Mouse (Mus musculus) MEL-GATA-1-ER (cell line): Measurements from ENCODE around the gene Cacna1s.

Experiments used
- DNase-seq: peaks from one replicate; pipeline ENCODE4 v3.0.0-alpha.2; 2012; ENCODE audit warnings: low read depth; ENCODE audit errors: extremely low read depth

The Cacna1s gene

DNA sequence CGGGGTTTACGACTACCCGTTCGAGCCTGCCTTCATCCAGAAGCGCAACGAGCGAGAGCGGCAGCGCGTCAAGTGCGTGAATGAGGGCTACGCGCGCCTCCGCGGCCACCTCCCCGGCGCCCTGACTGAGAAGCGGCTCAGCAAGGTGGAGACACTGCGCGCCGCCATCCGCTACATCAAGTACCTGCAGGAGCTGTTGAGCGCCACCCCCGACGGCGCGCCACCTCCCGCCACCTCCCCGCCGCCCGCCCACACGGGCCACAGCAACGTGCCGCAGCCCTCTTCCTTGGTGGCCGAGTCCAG is 1.6 kb upstream of the Cacna1s start:
- DNase-seq = no peak

DNA sequence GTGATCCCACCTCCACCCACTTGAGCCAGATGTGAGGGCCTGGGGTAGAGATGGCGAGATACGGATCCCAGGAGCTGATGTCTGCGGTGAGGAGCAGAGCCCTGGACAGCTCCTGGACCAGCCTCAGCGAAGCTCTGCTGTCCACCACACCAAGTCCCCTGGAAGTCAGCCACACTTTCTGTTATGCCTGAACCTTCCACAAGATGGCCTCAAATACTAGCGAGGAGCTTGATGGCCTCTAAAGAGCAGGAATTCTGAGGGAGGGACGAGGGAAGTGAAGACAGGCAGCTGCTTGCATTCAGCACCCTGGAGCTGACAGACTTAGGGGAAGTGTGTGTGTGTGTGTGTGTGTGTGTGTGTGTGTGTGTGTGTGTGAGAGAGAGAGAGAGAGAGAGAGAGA is 1.1 kb upstream of the Cacna1s start:
- DNase-seq = peak; percentile 23

GRCm38 (mm10) chr1:136055771-136056170 is 3.2 kb downstream of the Cacna1s start:
- no peak for DNase-seq

GRCm38 (mm10) chr1:136058594-136058993 is 6.0 kb downstream of the Cacna1s start:
- no peak for DNase-seq

DNA sequence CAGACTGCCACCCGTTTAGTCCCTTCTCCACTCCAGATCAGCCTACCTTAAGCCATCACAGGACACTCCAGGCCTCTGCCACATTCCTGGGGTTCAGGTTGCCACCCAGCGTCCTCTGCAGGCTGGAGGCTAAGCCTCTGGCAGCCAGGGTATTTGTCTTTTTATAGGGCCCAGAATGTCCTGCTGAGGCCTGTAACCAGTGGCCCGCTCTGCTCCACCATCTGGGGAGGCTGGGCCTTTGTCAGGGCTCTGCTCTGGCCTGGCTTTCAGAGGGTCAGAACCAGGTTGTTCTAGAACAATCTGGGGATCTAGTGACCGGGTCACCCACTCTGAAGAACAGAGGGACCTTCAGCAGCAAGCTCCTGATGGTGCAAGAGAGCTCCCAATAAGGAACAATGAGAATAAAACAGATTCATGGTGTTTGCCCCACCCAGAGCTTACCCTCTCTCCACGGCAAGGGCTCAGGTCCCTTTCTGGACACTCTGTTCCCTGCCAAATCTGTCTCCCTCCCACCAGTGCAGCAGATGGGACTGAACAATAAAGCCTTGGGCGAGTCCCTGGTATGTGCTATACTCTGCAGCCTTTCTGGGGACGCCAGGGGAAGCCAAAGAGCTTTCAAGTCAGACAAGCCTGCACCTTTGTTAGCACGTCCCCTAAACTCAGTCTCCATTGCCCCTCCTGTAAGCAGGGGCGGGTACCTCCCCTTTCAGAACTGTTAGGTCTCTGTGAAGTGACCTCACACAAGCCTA is 8.7 kb downstream of the Cacna1s start:
- no peak for DNase-seq

DNA sequence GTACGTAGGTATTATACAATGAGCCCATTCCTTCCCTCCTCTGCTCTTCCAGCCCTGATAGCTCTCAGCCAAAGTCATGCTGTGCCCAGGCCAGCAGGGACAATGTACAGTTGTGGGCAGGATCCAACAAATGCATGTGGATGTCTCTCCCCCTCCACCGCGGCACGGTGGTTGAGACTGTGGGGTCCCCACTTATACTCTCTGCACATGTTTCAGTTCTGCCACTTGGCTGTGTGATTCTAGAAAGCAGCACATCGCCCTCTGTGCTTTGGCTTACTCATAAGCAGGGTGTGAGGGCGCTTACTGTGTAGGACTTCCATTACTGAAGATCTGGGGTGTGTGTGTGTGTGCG is 9.2 kb downstream of the Cacna1s start:
- no peak for DNase-seq

DNA sequence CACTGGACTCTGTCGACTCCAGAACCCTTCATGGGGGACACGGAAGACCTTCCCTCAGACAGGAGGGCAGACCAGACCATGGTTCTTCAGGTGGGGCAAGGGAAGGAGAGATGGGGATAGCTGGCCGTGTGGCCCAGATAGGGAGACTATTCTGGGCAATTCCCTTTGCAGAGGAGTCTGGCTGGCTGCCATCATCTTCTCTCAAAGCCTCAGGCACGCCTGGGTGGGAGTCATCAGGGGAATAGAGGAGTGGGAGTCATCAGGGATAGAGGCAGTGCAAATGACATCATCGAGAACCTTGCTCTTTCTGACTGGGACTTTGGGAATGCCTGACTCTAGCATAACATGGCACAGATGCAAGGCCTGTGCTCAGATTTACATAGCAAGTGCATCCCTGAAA is 11.4 kb downstream of the Cacna1s start:
- no peak for DNase-seq

GRCm38 (mm10) chr1:136066621-136067020 is 14.1 kb downstream of the Cacna1s start:
- DNase-seq = no peak

- no peak for DNase-seq
Observed at GRCm38 (mm10) chr1:136067579-136067978, 15.0 kb downstream of the Cacna1s start.

DNA sequence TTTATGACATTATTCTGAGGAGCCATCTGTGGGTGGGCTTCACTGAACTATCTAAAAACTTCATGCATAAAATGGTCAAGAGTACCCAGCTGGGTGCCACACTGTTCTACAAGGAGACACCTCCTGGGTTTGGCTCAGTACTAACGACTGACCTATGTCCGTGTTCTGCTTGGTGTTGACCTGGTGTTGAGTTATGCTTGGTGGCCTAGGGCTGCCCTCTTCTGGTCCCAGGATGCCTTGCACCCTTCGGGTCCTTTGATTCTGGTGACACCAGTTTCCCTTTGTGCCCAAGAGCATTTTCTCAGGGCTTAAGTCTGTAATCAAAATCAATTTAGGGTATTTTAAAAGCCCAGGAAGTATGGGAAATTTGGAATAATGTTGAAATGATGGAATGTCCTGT is 23.5 kb downstream of the Cacna1s start:
- DNase-seq = peak; percentile 6

- no peak for DNase-seq
Observed at GRCm38 (mm10) chr1:136077656-136078055, 25.1 kb downstream of the Cacna1s start.

DNA sequence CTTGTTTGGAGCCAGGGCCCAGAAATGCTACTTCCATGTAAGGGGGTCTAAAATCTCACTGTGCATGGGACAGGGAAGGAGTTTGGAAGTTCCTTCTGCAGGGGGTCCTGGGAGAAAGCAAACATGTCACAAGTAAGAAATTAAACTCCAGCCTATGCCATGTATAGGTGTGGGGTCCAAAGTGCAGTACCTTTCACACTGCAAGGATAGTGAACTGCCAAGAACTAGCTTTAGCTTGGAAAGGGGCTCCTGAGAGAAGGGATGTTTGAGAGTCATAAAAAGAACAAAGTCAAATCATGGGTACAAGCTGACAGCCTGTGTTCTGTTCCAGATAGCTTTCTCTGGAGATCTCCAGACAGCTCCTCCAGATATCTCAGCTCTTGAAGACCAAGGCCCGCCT is 28.6 kb downstream of the Cacna1s start:
- DNase-seq = no peak

- DNase-seq = no peak
Observed at GRCm38 (mm10) chr1:136085988-136086685, 33.6 kb downstream of the Cacna1s start.

- no peak for DNase-seq
Observed at GRCm38 (mm10) chr1:136089368-136090165, 37.0 kb downstream of the Cacna1s start.

DNA sequence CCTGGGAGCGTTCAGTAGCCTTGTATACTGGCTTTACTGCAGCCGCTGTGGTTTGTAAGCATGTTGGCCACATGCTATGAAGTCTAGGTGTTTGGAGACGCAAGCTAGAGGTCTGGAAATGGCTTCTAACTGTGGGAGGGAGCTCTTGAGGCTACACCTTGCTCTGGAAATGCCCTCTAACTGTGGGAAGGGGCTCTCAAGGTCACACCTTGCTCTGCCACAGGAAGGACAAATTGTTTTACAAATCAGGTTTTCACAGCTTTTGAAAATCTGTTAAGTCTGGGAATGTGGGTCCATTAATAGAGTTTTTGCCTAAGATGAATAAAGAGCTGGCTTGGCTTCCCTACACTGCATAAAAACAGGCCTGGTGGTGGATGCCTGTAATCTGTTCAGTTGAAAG is 41.2 kb downstream of the Cacna1s start:
- DNase-seq = no peak

GRCm38 (mm10) chr1:136094807-136095206 is 42.3 kb downstream of the Cacna1s start:
- no peak for DNase-seq

DNA sequence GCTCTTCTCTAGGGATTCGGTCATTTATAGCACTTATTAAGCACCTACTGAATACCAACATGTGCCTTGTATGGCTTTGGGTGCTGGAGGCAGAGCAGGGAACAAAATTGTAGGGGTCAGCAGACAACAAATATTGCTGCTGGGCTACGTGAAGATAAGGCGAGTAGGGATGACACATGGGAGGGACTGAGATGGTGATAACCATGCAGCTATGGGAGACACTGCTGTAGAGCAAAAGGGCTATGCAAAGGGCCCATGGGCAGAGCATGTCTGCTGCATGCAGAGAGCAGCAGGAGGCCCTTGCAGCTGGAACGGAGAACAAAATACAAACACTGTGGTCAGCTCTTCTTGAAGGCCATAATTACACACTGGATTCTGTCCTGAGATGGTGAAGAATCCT is 49.5 kb downstream of the Cacna1s start:
- DNase-seq = no peak

- no peak for DNase-seq
Observed at GRCm38 (mm10) chr1:136102551-136102950, 50.0 kb downstream of the Cacna1s start.

DNA sequence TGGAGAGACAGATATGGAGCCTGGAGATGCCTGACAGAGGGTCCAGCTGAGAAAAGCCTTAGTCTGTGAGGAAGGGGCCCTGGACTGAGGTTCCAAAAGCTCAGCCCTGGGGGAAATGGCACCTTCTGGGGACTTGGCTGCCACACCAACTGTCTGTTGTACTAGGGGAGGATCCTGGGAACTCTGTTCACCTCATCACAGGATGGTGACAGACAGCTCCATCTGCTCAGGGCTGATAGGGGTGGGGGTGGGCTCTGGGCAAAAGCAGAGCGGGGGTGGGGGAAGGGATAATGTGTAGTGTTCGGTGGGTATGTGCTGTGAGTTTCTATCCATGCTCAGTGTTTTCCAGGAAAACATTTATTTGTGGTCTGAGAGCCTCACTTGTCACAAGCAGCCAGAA is 50.4 kb downstream of the Cacna1s start:
- DNase-seq = peak; percentile 70

DNA sequence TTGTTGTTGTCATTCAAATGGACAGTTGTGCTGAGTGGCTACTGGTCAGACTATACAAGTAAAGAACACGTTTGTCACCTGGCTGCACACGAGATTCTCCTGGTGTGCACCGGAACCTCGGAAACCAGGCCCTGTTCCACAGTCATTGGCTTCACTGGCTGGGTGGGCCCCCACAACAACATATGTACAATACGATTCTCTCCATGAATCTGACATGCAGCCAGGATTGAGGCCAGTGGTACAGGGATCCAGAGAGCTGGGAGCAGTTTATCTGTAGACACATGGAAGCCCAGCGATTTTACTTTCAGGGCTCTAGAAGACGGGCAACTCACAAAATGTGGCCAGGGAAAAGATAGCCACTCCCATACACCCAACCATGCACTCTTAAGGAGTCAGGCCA is 51.1 kb downstream of the Cacna1s start:
- no peak for DNase-seq

DNA sequence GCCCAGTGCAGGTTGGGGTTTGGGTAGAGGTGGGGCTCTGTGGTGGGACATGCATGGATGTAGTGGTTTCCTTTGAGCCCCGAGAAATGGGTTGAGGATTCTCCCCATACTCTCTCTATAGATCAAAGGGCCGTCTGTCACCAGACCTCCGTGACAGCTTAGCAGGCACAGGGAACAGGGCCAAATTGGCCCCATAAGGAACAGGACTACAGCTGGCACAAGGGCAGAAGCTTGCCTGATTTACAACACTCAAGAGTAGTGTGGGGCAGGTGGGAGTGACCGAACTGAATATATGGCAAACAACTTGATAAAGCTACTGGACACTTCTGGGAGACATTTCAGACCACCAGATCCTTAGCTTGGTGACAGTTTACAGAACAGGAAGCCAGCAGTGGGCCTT is 52.2 kb downstream of the Cacna1s start:
- DNase-seq = no peak

DNA sequence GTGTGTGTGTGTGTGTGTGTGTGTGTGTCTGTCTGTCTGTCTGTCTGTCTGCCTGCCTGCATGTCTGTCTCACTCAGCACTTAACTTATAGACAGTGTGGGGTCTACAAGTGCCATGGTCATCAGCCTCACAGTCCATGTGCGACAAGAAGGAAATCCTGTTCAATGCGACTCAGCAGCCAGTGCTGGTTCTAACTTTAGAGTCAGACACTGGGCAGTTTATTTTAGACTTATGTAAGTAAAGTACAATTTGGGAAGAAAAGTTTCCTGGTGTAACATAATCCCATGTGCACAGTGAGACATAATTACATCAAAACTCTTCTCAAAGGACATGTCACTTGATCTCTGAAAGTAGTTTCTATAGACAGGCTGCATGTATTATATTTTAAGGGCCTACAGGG is 56.9 kb downstream of the Cacna1s start:
- no peak for DNase-seq

DNA sequence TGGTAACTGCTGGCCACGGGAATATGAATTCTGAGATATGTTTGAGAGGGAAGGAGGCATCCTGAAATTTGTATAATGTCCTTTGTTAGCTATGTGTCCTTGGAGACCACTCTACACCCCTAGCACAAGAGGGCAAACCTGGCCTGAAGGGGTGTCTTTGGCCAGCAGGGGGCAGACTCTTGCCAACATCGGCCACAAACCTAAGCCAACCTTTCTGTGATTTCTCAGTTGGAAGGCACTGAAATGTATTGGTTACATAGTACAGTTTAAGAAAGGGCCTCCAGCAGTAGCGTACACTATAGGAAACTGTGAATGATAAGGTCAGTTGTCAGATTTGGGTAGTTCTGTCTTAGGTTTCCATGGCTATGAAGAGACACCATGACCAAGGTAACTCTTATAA is 63.6 kb downstream of the Cacna1s start:
- no peak for DNase-seq
